Mouse (Mus musculus) neural tube, embryonic 12.5 days (tissue): Measurements from ENCODE around the gene Txndc12. TPM values are rescaled to one million over a fixed set of nuclear protein-coding genes. Genes with fewer than 3 reads are reported as not detected.

Experiments
- ATAC-seq: fragments of 200-750 bp; cut with Nextera tagmentation; 2 replicates; pipeline ENCODE4 v1.8.0; 2017; ENCODE audit warnings: low read depth, mild to moderate bottlenecking, moderate TSS enrichment, moderate library complexity; ENCODE audit not compliant: low FRiP score
- H3K27ac ChIP-seq: fragments of 300-500 bp; sonication (generic); 2 replicates; pipeline ENCODE4 v1.5.1; 2016
- H3K27me3 ChIP-seq: fragments of 300-500 bp; sonication (generic); replicated peaks from 2 replicates; pipeline ENCODE4 v1.6.1; 2016; ENCODE audit warnings: mild to moderate bottlenecking
- H3K36me3 ChIP-seq: fragments of 300-500 bp; sonication (generic); 2 replicates; pipeline ENCODE4 v1.6.1; 2016; ENCODE audit warnings: mild to moderate bottlenecking
- H3K4me1 ChIP-seq: fragments of 300-500 bp; sonication (generic); 2 replicates; pipeline ENCODE4 v1.6.1; 2016
- H3K4me2 ChIP-seq: fragments of 300-500 bp; sonication (generic); replicated peaks from 2 replicates; pipeline ENCODE4 v1.6.1; 2016; ENCODE audit warnings: mild to moderate bottlenecking
- H3K4me3 ChIP-seq: fragments of 300-500 bp; sonication (generic); 2 replicates; pipeline ENCODE4 v1.5.1; 2016
- H3K9ac ChIP-seq: fragments of 300-500 bp; sonication (generic); 2 replicates; pipeline ENCODE4 v1.6.1; 2016; ENCODE audit warnings: mild to moderate bottlenecking
- H3K9me3 ChIP-seq: fragments of 300-500 bp; sonication (generic); 2 replicates; pipeline ENCODE4 v1.6.1; 2016; ENCODE audit warnings: mild to moderate bottlenecking
- WGBS: fragments of 180-500 bp; shearing (Covaris S2); methylation state at CpG from one replicate; pipeline ENCODE4 v1.1.7; 2016; 5-methylcytosine and 5-hydroxymethylcytosine counted together
- polyA plus RNA-seq: library from polyadenylated mRNA; unstranded; fragments of >200 nt; fragmentation: Nextera tagmentation; extraction: Ambion mirVana; gene quantifications from 2 replicates; pipeline ENCODE4 v1.2.1, GENCODE M21; 2016

The Txndc12 gene
- 93.5 and 96.7 TPM in 2 replicates for polyA plus RNA-seq

- H3K27ac ChIP-seq = peak within 1 kb of the TSS; percentile 98
- peaks cover 6% of the 10 kb centered on the region for H3K36me3 ChIP-seq
- H3K4me1 ChIP-seq = peaks cover 28% of the 10 kb centered on the region
- H3K9me3 ChIP-seq = no peaks in the 10 kb centered on the region
- WGBS = under 1% methylated on average over 34 of the region's 34 CpGs
- H3K4me3 ChIP-seq = peak within 1 kb of the TSS; percentile 96
- peak within 1 kb of the TSS; percentile 99 for H3K9ac ChIP-seq
- no peaks in the 10 kb centered on the region for H3K27me3 ChIP-seq
- peak within 1 kb of the TSS; percentile 79 for H3K4me2 ChIP-seq
- peak; percentile 81 for ATAC-seq
Measured at GRCm38 (mm10) chr4:108834115-108834970, at the start of gene Txndc12. TSS of gene Txndc12 (plus strand) at chr4:108834601.

GRCm38 (mm10) chr4:108789258-108789936, 45.0 kb upstream of the Txndc12 start:
- Histone ChIP-seq H3K36me3 (no peaks in the 10 kb centered on the region), H3K4me2 (no peak overlapping the region), H3K27ac (no peak overlapping the region), H3K27me3 (no peaks in the 10 kb centered on the region), H3K9me3 (no peaks in the 10 kb centered on the region), H3K4me3 (no peak overlapping the region), H3K4me1 (no peaks in the 10 kb centered on the region), H3K9ac (no peak overlapping the region)
- 88% methylated on average over 6 of the region's 6 CpGs for WGBS
- ATAC-seq = no peak

- 76% methylated on average over 1 of the region's 1 CpGs for WGBS
- Histone ChIP-seq H3K4me3 (no peak overlapping the region), H3K4me1 (no peaks in the 10 kb centered on the region), H3K4me2 (no peak overlapping the region), H3K27me3 (no peaks in the 10 kb centered on the region), H3K9ac (no peak overlapping the region), H3K27ac (no peak overlapping the region), H3K36me3 (no peaks in the 10 kb centered on the region), H3K9me3 (no peaks in the 10 kb centered on the region)
- ATAC-seq = no peak
Measured at GRCm38 (mm10) chr4:108790507-108790906, 43.9 kb upstream of the Txndc12 start.

- no peak overlapping the region for H3K9ac ChIP-seq
- no peak for ATAC-seq
- H3K4me3 ChIP-seq = no peak overlapping the region
- no peaks in the 10 kb centered on the region for H3K27me3 ChIP-seq
- H3K36me3 ChIP-seq = no peaks in the 10 kb centered on the region
- no peaks in the 10 kb centered on the region for H3K9me3 ChIP-seq
- H3K4me1 ChIP-seq = no peaks in the 10 kb centered on the region
- H3K4me2 ChIP-seq = no peak overlapping the region
- no peak overlapping the region for H3K27ac ChIP-seq
- WGBS = 81% methylated on average over 1 of the region's 1 CpGs
Measured at GRCm38 (mm10) chr4:108793941-108794340, 40.5 kb upstream of the Txndc12 start.

GRCm38 (mm10) chr4:108796701-108797100, 37.7 kb upstream of the Txndc12 start:
- Histone ChIP-seq H3K27me3 (no peaks in the 10 kb centered on the region), H3K4me3 (no peak overlapping the region), H3K27ac (no peak overlapping the region), H3K9me3 (no peaks in the 10 kb centered on the region), H3K36me3 (no peaks in the 10 kb centered on the region), H3K4me1 (no peaks in the 10 kb centered on the region), H3K4me2 (no peak overlapping the region), H3K9ac (no peak overlapping the region)
- ATAC-seq = no peak
- 51% methylated on average over 4 of the region's 4 CpGs for WGBS

- 57% methylated on average over 2 of the region's 2 CpGs for WGBS
- no peaks in the 10 kb centered on the region for H3K4me1 ChIP-seq
- H3K36me3 ChIP-seq = no peaks in the 10 kb centered on the region
- no peak for ATAC-seq
- H3K4me2 ChIP-seq = no peak overlapping the region
- H3K9me3 ChIP-seq = no peaks in the 10 kb centered on the region
- no peak overlapping the region for H3K9ac ChIP-seq
- H3K27ac ChIP-seq = no peak overlapping the region
- no peak overlapping the region for H3K4me3 ChIP-seq
- no peaks in the 10 kb centered on the region for H3K27me3 ChIP-seq
Measured at GRCm38 (mm10) chr4:108798083-108798830, 36.1 kb upstream of the Txndc12 start.

- Histone ChIP-seq H3K27ac (no peak overlapping the region), H3K4me2 (no peak overlapping the region), H3K9me3 (no peaks in the 10 kb centered on the region), H3K9ac (no peak overlapping the region), H3K4me3 (no peak overlapping the region), H3K36me3 (no peaks in the 10 kb centered on the region), H3K27me3 (no peaks in the 10 kb centered on the region), H3K4me1 (no peaks in the 10 kb centered on the region)
- no peak for ATAC-seq
- 91% methylated on average over 2 of the region's 2 CpGs for WGBS
Measured at GRCm38 (mm10) chr4:108803535-108803934, 30.9 kb upstream of the Txndc12 start.

GRCm38 (mm10) chr4:108811142-108811541, 23.3 kb upstream of the Txndc12 start:
- H3K9ac ChIP-seq = no peak overlapping the region
- no peaks in the 10 kb centered on the region for H3K27me3 ChIP-seq
- no peak overlapping the region for H3K27ac ChIP-seq
- no peaks in the 10 kb centered on the region for H3K9me3 ChIP-seq
- no peak overlapping the region for H3K4me2 ChIP-seq
- no peak for ATAC-seq
- 73% methylated on average over 4 of the region's 4 CpGs for WGBS
- no peak overlapping the region for H3K4me3 ChIP-seq
- peaks cover 12% of the 10 kb centered on the region for H3K36me3 ChIP-seq
- H3K4me1 ChIP-seq = no peaks in the 10 kb centered on the region

- no peaks in the 10 kb centered on the region for H3K9me3 ChIP-seq
- no peak overlapping the region for H3K27ac ChIP-seq
- no peak for ATAC-seq
- H3K27me3 ChIP-seq = no peaks in the 10 kb centered on the region
- H3K36me3 ChIP-seq = peaks cover 12% of the 10 kb centered on the region
- no peak overlapping the region for H3K9ac ChIP-seq
- no peak overlapping the region for H3K4me2 ChIP-seq
- no peak overlapping the region for H3K4me3 ChIP-seq
- H3K4me1 ChIP-seq = no peaks in the 10 kb centered on the region
- 66% methylated on average over 6 of the region's 6 CpGs for WGBS
Measured at GRCm38 (mm10) chr4:108811550-108811949, 22.9 kb upstream of the Txndc12 start.

- H3K36me3 ChIP-seq = peaks cover 68% of the 10 kb centered on the region
- 95% methylated on average over 3 of the region's 3 CpGs for WGBS
- no peak for ATAC-seq
Measured at GRCm38 (mm10) chr4:108825677-108826076, 8.7 kb upstream of the Txndc12 start.

GRCm38 (mm10) chr4:108826096-108826495, 8.3 kb upstream of the Txndc12 start:
- 81% methylated on average over 1 of the region's 1 CpGs for WGBS

More at GRCm38 (mm10) chr4:108825677-108826076, 8.7 kb upstream of the Txndc12 start:
- no peak overlapping the region for H3K4me3 ChIP-seq
- H3K9me3 ChIP-seq = no peaks in the 10 kb centered on the region
- no peaks in the 10 kb centered on the region for H3K27me3 ChIP-seq
- H3K4me1 ChIP-seq = no peaks in the 10 kb centered on the region
- H3K4me2 ChIP-seq = no peak overlapping the region
- no peak overlapping the region for H3K27ac ChIP-seq
- H3K9ac ChIP-seq = no peak overlapping the region

GRCm38 (mm10) chr4:108826643-108827042, 7.8 kb upstream of the Txndc12 start:
- Histone ChIP-seq H3K27ac (no peak overlapping the region), H3K4me1 (peaks cover 2% of the 10 kb centered on the region), H3K9ac (no peak overlapping the region), H3K27me3 (no peaks in the 10 kb centered on the region), H3K36me3 (peaks cover 60% of the 10 kb centered on the region), H3K9me3 (no peaks in the 10 kb centered on the region), H3K4me3 (no peak overlapping the region), H3K4me2 (no peak overlapping the region)
- no peak for ATAC-seq
- 99% methylated on average over 2 of the region's 2 CpGs for WGBS

More at GRCm38 (mm10) chr4:108826096-108826495, 8.3 kb upstream of the Txndc12 start:
- H3K4me1 ChIP-seq = no peaks in the 10 kb centered on the region
- H3K9me3 ChIP-seq = no peaks in the 10 kb centered on the region
- no peak overlapping the region for H3K27ac ChIP-seq
- H3K36me3 ChIP-seq = peaks cover 64% of the 10 kb centered on the region
- H3K4me2 ChIP-seq = no peak overlapping the region
- no peaks in the 10 kb centered on the region for H3K27me3 ChIP-seq
- no peak overlapping the region for H3K9ac ChIP-seq
- no peak for ATAC-seq
- H3K4me3 ChIP-seq = no peak overlapping the region
